Mouse (Mus musculus): ENCODE results near the gene Zc3h18. TPM values are rescaled to one million over a fixed set of nuclear protein-coding genes. Genes with fewer than 3 reads are reported as not detected.
A peak's percentile ranks its signal among the peaks of the same experiment; 100 is the strongest.

Zc3h18 gene
- polyA plus RNA-seq, 2 experiments from 2014 or later = 12.1 to 12.7 TPM

DNA sequence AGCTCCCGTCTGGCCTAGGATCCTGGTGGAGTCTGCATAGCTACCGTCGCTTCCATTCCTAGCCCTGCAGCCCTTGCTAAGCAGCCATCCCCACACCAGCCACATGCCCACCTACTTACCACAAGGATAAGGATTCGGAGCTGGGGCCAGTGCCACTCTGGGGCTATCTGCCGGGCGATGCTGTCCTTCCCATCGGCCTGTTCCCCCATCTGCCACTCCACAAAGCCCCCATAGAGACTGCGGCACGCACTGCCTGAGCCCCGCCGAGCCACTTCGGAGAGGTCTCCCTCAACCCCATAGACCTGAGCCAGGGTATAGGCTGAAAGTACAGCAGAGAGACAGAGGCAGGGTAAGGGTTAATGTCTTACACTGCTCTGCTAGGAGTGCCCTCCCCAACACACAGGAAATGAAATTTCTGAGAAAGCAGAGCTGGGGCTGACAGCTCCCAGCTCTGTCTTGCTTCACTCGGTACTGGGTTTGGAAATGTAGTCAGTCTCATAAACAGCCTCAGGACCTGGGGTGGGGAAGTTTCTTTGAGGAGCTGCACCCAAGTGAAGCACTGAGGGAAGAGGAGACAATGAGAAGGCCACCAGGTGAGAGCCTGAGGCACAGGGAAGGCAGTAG lies 61.4 kb downstream of the Zc3h18 start:
- peak; percentile 72 for ATAC-seq

DNA sequence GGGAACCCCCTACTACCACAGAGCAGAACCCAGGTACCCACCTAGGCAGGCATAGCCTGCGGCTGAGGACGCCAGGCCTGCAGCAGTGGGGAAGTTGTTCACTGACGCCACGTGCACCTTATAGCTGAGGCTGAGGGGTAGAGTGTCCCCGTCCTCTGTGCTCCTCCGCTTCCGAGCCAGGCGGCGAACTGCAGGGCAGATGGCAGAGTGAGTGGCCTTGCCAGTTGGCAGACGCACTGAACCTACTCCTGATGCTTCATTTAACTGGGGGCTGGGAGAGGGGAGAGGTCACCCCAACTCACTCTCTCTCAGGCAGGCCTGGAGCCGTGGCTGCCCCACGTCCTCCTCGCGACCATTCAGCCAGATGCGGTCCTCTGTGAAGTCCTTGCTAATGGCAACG lies 62.9 kb downstream of the Zc3h18 start:
- ATAC-seq = no peak

DNA sequence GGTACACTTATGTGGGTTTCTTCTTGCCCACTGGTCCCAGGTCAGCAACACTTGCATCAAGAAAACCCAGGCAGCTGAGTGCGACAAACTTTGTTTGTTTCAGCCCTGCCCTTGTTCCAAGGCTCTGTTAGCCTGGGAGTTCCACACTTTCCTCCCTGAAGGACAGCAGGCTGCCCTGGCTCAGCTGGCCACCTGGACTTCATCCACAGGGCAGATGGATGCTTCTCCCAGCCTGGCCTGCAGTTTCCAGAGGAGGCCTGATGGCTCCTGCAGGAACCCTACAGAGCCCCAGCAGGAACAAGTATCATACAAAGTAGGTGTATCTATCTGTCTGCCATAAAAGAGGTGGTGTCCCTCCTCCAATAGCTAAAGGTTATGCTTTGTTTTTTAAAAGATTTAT lies 64.9 kb downstream of the Zc3h18 start:
- ATAC-seq = no peak

DNA sequence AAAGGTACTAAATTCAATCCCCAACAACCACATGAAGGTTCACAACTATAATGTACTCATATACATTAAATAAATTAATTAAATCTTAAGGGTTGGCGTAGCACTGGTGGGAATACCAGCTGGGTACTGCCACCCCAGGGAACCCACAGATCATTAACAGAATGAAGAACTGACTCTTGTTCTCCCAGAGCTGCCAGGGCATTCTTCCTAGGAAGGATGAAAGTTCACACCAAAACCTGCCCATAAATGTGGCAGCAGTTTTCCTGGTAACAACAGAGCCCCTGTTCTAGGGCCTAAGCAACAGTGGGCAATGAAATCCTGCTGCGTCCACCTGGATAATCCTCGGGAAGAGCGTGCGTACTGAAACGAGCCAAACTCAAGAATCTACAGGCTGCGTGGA lies 65.9 kb downstream of the Zc3h18 start:
- no peak for ATAC-seq

DNA sequence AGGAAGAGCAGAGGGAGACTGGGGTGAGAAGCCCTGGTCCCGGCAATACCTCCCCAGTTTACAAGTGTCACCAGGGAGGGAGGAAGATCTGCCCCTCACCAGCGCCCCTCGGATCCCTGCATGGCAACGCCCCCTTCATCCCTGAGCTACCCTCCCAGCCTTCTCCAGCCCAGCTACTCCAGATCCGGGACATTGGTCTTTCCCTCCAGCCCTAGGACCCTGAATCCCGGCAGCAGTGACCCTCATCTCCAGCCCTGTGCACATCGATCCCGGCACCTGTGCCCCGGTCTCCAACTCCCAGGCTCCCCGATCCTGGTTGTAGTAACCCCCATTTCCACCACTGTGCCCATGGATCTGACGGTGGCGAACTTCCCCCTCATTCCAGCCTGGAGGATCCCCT lies 66.4 kb downstream of the Zc3h18 start:
- ATAC-seq = no peak

DNA sequence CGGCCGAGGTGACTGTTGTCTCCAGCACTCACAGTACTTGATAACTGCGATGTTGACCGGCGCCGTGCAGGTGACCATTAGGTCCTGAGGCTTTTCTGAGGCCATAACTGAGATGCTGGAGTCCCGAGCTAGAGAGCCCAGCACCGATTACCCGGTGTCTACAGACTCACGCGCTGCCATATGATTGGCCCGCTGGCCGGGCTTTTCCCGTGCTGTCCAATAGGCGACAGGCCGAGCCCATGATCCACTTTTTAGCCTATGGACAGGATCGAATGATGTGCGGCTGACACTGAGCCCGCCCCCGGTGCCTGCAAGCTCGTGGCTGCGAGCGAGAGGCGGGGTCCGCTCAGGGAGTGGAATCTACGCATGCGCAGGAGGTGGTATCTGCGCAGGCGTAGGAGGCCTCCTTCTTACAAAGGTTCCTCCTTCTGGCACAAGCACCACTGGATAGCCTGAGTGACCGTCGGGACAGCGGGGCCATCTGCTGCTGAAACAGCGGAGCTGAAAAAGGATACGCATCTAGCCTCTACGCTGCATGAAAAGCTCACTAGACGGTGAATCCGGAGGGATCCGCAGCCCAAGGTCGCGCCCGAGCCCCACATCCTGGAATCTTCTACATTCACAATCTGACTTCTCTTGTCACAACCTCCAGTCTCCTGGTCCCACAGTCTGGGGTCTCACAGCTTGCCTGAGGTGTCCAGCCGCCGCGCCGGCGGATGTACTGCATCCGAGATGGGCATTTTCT lies 67.0 kb downstream of the Zc3h18 start, which contains the start of gene Mvd:
TSS of gene Mvd (minus strand) at position 161 of the 745 bp plus-strand sequence.
- peak; percentile 97 for ATAC-seq

DNA sequence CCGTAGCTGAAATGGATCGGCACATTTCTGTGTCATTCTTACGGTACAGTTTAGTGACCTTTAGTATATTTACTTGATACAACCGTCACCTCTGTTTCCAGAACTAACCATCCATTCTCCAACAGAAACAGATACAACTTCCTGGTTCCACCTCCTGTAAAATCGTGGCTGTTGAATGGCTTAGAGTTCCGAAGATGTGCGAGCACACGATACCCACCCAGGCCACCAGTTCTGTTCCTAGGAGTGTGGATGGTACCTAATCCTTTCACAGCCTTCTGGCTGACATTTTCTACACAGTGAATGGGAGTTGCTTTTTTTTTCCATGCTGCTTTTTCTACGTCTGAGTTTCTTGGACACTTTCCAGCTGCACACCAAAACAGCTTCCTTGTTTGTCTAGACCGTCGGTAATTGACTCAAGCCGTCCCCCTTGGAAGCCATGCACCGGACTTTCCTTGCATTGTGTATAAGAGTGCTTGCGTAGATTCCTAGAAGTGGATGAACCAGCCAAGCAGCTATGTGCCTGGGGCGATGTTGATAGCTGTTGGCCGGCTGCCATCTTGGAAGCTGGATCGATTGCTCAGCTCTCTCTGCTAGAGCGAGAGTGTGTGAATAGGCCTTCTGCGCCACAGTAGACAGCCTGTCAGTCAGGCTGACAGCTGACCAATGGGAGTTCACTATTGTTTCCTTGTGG lies 67.8 kb downstream of the Zc3h18 start:
- peak; percentile 38 for ATAC-seq

DNA sequence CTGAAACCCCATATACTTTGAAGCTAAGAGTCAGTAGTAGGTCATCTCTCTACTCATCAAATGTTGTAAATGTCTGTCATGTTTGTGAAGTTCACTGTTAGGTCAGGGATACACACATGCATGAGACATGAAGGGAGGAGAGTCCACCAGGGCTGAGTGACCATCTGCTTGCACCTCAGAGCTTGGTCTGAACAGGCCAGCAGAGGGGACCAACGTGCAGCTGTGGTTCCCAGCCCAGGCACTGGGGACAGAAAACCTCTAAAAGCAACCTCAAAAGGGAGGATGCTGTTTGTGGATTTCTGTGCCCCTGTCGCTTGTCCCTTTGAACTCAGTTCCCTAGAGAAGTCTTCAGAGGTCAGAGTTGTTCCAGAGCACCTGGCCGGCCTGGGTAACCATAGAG lies 68.8 kb downstream of the Zc3h18 start:
- no peak for ATAC-seq

DNA sequence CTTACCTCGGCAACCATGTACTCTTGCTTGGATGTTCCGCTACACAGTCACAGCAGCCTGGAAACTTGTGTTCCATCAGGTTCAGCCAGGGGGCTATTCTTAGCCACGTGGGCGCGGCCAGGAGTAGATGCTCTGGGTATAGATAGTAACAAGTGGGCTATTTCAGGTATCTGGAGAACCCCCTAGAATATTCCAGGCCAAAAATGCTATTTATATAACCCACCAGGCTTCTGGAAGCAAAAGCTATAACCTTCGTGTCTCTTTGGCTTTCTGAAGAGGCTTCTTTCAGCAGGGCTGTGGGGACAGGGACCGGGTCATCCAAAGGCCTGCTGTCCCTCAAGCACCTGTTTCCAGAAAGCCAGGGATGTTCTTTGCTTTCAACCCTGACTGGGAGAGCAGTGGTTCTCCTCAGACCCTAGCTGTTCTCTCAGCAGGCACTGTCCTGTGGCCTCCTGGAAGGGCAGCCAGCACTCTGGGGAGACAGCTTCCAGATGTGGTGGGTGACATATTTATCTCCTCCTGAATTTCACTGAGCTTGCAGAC lies 74.8 kb downstream of the Zc3h18 start:
- no peak for ATAC-seq

DNA sequence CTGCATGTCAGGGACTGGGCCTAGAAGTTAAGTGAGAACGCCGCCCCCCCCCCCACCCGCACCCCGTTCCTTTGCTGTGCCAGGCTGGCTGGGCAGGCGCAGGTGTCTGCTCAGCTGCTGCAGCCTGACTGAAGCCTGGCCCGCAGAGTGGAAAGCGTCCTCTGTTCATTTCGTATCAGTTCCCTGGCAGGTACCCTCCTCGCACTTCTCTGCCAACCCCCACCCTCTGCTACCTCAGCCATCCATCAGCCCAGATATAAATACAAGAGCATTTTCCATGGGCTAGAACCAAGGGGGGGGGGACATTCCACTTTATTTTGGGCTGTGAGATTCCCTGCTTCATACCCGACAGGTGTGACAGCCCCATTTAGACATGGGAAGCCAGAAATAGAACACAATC lies 75.7 kb downstream of the Zc3h18 start:
- ATAC-seq = no peak

DNA sequence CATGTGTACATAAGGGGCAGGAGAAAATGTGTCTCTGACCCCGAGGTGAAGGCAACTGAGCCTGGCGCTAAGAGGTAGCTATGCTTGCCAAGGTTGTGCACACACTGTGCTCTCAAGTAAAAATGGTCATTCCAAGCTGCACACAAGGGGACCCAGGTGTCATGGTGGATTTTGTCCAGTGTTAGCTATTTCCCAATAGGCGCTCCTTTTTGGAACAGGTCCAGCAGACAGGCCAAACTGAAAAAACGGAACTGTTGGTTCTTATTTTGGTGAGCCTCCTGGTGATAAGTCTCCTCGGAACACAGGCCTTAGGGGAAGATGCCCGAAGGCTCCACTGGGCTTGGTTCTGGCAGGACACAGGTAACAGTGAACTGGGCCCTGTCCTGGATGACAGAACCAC lies 78.0 kb downstream of the Zc3h18 start:
- no peak for ATAC-seq

DNA sequence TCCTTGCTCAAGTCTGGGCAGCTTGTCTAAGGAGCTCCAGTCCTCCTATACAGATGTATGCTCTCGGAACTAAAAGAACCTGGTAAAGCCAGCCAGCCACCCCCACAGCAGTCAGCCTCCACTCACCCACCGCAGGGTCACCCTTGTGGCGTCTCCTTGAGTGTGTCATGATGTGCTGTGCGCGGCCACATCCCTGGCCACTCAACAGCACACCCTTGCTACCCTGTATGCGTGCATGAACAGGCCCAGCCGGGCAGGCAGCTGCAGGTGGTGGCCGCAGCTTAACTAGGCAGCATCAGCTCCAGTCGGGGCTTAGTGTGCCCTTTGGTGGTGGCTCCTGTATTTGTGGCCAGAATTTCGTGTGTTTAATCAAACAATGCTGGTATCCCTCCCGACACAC lies 80.8 kb downstream of the Zc3h18 start:
- no peak for ATAC-seq

DNA sequence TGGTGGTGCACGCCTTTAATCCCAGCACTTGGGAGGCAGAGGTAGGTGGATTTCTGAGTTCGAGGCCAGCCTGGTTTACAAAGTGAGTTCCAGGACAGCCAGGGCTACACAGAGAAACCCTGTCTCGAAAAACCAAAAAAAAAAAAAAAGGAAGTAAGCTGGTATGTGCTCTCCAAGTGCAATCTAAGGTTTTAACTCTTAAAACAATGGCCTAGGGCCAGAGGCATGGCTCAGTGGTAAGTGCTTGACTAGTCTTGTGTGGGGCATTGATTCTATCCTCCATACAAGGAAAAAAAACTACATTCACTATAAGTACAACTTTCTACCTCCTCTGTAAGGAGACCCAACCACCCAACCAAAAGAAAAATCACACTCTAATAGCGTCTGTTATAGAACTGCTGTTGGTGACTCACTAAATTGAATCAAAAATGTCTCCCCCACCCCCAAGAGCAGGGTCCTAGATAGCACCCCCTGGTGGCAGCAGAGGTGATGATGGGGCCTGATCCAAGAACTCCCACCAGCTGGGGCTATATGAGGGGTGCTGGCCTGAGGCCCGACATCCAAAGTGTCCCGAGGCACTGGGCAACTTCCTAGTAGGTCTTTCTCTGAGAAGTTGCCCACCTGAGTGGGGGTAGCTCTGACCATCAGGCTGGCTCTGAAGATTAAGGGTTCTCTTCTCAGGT lies 83.0 kb downstream of the Zc3h18 start:
- no peak for ATAC-seq

DNA sequence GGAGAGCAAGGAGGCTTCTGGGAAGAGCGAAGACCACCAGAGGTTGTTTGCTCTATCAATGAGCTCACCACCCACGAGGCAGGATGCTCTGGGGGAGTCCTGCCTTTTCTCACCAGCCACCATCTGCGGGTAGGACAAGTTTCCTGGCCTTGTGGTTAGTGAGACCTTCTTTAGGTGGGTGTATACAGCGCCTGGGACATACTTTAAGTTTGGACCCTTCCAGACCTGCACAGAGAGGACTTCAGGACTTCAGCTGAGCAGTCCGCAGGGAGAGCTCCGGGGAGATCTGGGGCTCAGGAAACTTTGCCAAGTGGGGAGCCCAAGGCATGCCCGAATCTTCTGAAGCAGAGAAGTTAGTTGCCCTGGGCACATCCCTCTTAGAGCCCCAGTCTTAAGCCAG lies 83.6 kb downstream of the Zc3h18 start:
- peak; percentile 53 for ATAC-seq

DNA sequence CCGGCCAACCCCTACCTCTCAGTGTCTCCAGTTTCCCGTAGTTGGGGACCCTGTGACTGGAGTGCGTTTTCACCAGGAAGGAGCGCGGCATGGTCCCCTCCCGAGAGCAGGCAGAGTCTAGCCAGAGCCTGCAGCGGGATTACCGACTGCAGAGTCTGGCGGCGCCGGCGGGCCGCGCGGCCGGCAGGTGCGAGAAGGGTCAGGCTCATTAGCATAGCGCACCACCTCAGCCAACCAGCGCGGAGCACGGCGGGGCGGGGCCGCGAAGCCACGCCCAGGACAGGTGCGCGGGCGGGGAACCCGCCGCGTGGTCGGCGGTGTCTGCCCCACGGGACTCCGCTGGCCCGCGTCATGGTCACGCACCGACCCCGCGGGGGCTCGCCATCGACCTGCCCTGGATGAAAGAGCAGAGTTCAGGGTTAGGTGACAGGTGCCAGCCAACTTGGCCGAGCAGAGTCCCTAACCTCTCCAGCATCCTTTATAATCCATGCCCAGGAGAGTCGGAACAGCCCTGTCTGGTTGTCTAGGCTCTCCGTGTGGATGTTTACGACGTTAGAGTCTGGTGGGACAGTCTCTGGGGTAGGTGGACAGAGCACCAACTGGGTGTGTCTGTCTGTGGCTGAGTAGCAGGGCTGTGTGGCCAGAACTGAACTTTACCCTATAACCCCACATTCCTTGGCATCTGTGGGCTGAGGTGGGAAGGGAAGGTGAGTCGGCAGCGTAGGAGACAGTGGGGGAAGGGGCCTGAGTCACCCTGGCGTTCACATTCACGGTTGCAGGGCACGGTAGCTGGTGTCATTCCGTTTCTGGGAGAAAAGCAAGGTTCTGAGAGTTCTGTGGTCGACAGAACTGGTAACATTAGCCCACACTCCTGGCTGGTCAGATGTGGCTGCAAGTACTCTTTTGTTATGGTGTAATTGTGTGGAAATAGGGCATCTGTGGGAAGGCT lies 84.4 kb downstream of the Zc3h18 start, which contains the start of gene Snai3:
TSS of gene Snai3 (minus strand) at position 210 of the 949 bp plus-strand sequence.
- peak; percentile 48 for ATAC-seq

DNA sequence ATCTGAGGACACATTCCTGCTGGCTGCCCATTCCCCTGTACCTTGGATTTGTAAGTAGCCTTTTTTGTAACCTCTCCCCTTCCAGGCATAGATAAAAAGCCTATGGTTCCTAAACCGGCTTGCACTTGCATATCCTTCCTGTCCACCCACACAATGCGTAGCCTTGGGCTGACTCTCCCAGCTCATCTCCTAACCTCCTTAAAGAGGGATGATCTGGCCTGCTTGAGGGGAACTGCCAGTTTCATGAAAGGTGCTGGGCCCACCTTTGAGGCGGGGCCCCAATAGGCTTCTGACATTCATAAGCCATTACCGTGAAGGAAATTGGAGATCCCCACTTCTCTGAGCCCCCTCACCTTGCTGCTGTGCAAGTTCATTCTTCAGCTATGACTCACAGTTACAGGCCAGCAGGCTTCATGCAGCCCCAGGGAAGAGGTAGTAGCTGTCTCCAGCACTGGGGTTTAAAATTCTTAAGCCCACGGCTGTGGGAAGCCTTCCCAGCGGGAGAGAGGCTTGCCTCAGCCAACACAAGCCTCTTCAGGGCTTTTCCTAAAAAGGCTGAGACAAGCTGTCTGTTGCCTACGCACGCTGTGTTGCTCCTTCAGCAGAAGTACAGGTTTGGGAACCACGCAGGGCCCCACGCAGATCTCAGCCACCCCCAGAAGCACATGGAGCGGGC lies 85.2 kb downstream of the Zc3h18 start:
- ATAC-seq = no peak

DNA sequence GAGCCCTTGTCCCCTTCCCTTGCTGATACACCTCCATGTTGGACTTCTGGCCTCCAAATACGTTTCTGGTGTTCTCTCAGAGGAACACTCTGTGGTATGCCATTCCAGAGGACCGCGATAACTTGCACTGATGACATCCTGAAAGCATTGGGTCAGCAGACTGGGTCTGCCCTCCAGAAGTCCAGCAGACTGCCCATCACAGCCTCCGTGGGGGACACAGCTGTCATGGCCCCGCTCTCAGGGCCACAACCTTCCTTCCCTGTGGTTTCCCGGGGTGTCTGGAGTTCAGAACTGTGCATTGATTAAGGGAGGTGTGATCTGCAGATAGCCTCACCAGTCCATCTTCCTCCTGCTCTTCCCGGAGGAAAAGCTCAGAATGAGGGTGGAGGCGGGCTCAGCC lies 86.1 kb downstream of the Zc3h18 start:
- ATAC-seq = no peak

DNA sequence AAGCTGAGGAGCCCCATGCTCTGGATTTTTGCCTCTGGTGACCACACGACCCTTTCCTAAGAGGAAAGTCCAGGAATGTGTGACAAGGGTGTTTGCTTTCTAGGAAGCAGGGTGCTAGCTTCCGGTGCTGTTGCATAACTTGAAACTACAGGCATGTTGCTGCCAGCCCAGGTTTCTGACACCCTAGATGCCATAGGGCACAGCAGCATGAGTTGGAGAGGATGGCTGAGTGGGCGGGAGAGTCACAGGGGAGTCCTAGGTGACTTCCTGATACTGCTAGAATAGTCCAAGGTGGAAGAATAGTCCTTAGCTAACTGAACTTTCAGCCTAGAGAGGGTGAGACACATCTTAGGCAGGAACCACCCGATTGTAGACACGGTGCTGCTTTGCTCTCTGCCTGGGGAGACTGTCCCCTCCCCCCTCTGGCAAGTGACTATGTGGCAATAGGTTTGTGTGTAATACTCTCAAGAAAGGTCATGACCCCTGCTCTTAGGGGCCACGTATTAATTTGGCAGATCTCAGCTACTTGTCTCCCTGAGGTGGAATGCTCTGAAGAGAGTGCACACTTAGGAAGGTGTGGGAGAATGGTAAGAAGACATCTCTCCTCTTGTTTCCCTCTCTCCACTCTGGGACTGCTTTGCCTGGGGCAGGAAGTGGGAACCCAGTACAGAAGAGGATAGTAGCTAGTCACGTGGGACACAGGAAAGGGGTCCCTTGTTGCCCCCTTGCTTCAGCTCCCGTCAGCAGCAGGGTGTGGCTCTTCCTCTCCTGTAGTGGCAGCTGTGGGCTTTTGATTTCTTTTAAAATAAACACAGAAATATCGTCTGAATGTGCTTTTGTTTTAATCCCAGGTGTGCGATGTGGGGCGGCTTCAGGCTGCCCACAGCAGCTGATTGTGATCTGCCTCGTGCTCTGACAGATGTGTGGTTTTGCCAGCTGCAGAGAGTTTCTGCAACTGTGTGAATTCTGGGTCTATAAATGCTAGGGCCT lies 87.5 kb downstream of the Zc3h18 start:
- peak; percentile 27 for ATAC-seq

DNA sequence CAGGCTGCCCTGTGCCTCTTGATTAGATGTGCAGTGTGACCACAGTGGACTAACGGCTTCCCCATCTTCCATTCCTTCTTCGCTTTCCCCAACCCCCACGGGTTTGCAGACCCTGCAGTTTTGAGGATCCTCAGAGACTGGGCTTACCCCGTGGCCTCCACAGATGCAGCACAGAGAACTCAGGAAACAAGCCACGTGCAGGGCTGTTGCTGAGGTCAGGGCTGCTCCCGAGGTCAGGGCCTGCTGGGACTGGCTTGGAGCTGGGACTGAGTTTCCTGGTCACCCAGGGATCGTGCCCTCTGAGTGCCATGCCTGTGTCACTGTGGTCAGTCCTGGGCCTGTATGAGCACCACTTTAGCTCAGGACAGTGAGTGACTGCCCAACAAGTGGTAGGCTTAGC lies 88.6 kb downstream of the Zc3h18 start:
- ATAC-seq = no peak

All from CD4-positive, CD25-positive, alpha-beta regulatory T cell, adult 4 months (primary cell).